Mouse (Mus musculus): Measurements from ENCODE around the gene Il1f10.

Gene Il1f10

GRCm38 (mm10) chr2:24317919-24318598 is 27.1 kb downstream of the Il1f10 start:
- peaks cover 7% of the 10 kb centered on the region; the same call in 1 of the 2 replicates for H3K9me3 ChIP-seq (ENCODE audit: low read length)
- no peak overlapping the region for H3K4me3 ChIP-seq (replicated peaks; ENCODE audit: low read length)
- TF ChIP-seq NANOG (IDR thresholded peaks at IDR 0.05; ENCODE audit: borderline replicate concordance, low read length) (no peak), POU5F1 (IDR thresholded peaks at IDR 0.05; ENCODE audit: borderline replicate concordance, low read length) (no peak), CTCF (conservative IDR thresholded peaks at IDR 0.05; ENCODE audit: low read length) (no peak)
- no peaks in the 10 kb centered on the region for H3K36me3 ChIP-seq (ENCODE audit: insufficient read depth, low read length)
- H3K27me3 ChIP-seq (ENCODE audit: insufficient read depth, low read length): no peaks in the 10 kb centered on the region
- no peaks in the 10 kb centered on the region for H3K4me1 ChIP-seq (replicated peaks; ENCODE audit: low read depth, low read length)

- Histone ChIP-seq H3K4me1 (replicated peaks; ENCODE audit: low read depth, low read length) (no peaks in the 10 kb centered on the region), H3K4me3 (replicated peaks; ENCODE audit: low read length) (no peak overlapping the region), H3K9me3 (ENCODE audit: low read length) (peaks cover 5% of the 10 kb centered on the region; the same call in 1 of the 2 replicates), H3K36me3 (ENCODE audit: insufficient read depth, low read length) (no peaks in the 10 kb centered on the region), H3K27me3 (ENCODE audit: insufficient read depth, low read length) (no peaks in the 10 kb centered on the region)
- TF ChIP-seq POU5F1 (IDR thresholded peaks at IDR 0.05; ENCODE audit: borderline replicate concordance, low read length) (no peak), NANOG (IDR thresholded peaks at IDR 0.05; ENCODE audit: borderline replicate concordance, low read length) (no peak), CTCF (conservative IDR thresholded peaks at IDR 0.05; ENCODE audit: low read length) (no peak)
Measured at GRCm38 (mm10) chr2:24335333-24335732, 44.3 kb downstream of the Il1f10 start.

- H3K36me3 ChIP-seq (ENCODE audit: insufficient read depth, low read length): no peaks in the 10 kb centered on the region
- no peaks in the 10 kb centered on the region for H3K4me1 ChIP-seq (replicated peaks; ENCODE audit: low read depth, low read length)
- no peak within 1 kb of the TSS for H3K4me3 ChIP-seq (replicated peaks; ENCODE audit: low read length)
- TF ChIP-seq CTCF (conservative IDR thresholded peaks at IDR 0.05; ENCODE audit: low read length) (no peak), NANOG (IDR thresholded peaks at IDR 0.05; ENCODE audit: borderline replicate concordance, low read length) (no peak), POU5F1 (IDR thresholded peaks at IDR 0.05; ENCODE audit: borderline replicate concordance, low read length) (no peak)
- H3K9me3 ChIP-seq (ENCODE audit: low read length): 0 out of 2 replicates have a peak, but pooled peaks cover under 1% of the 10 kb centered on the region
- no peaks in the 10 kb centered on the region for H3K27me3 ChIP-seq (ENCODE audit: insufficient read depth, low read length)
Measured at GRCm38 (mm10) chr2:24336545-24336944, 45.5 kb downstream of the Il1f10 start, which contains the start of gene Il1rn. TSS of gene Il1rn (plus strand) at chr2:24336853.

GRCm38 (mm10) chr2:24341395-24341885 is 50.4 kb downstream of the Il1f10 start:
- Histone ChIP-seq H3K9me3 (ENCODE audit: low read length) (no peaks in the 10 kb centered on the region), H3K4me3 (replicated peaks; ENCODE audit: low read length) (no peak overlapping the region), H3K4me1 (replicated peaks; ENCODE audit: low read depth, low read length) (peaks cover 8% of the 10 kb centered on the region), H3K27me3 (ENCODE audit: insufficient read depth, low read length) (no peaks in the 10 kb centered on the region), H3K36me3 (ENCODE audit: insufficient read depth, low read length) (no peaks in the 10 kb centered on the region)
- TF ChIP-seq NANOG (IDR thresholded peaks at IDR 0.05; ENCODE audit: borderline replicate concordance, low read length) (no peak), CTCF (conservative IDR thresholded peaks at IDR 0.05; ENCODE audit: low read length) (no peak), POU5F1 (IDR thresholded peaks at IDR 0.05; ENCODE audit: borderline replicate concordance, low read length) (no peak)

Data from E14TG2a.4 (cell line).